Mouse (Mus musculus) adrenal gland, postnatal 25 days (tissue): ENCODE results near the gene Dnah6. TPM values are rescaled to one million over a fixed set of nuclear protein-coding genes. Genes with fewer than 3 reads are reported as not detected.

ENCODE experiments used
- DNase-seq: peaks from one replicate; pipeline ENCODE4 v3.0.0; 2021; ENCODE audit warnings: mixed read lengths
- total RNA-seq: library from RNA; stranded (reverse); gene quantifications from 2 replicates; pipeline ENCODE4 v1.2.3, GENCODE M21; 2021

Gene Dnah6
- total RNA-seq, 1 experiment from 2014 or later = 0.03 TPM

DNA sequence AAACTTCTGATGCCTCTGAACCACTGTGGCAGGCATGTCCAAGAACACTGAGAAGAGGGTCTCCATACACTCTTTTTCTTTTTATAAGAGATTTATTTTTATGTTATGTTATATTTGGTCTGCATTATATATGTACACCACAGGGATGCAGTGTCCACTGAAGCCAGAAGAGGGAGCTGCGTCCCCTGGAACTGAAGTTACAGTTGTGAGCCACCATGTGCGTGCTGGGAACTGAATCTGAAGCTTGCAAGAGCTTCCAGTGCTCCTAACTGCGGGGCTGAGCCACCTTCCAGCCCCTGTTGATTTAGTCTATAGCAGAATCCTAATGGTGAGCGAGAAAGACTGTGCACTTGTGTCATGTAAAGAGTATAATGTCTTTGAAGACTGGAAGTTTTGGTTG is 78.7 kb downstream of the Dnah6 start:
- no peak for DNase-seq

DNA sequence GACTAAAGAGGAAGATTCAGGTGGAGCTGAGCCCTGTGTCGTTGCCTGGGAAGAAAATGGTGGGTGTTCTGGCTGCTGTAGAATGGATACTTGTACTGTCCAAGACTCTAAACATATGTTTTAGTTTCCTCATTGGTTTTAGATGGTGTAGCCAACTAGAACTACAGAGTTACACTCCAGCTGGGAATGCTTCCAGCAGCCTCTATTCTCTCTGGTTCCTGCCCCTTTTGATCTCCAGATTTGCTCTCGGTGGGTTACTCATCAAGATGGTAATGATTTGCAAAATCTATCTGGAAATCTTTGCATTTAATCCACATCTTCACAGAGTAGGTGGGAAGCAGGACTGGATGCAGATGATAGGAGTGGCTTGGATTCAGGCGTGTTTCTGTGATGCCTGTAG is 80.6 kb downstream of the Dnah6 start:
- no peak for DNase-seq

DNA sequence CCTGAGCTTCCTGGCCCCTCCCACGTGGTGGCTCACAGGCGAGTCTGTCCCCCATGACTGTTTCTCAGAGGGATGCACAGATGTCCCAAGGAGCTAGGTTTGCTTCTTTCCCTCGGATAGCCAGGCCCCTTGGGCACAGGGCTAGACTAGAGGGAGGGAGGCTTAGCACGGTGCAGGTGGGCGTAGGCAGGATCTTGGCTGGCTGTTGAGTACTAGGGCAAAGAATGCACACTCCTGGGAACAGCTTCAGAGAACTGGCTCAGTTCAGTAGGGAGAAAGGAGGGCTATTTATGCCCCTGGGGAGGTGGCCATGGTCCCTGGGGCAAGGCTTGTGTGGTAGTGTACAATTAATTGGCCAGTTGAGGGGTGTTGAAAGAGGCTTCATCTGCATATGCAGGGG is 88.7 kb downstream of the Dnah6 start:
- no peak for DNase-seq

DNA sequence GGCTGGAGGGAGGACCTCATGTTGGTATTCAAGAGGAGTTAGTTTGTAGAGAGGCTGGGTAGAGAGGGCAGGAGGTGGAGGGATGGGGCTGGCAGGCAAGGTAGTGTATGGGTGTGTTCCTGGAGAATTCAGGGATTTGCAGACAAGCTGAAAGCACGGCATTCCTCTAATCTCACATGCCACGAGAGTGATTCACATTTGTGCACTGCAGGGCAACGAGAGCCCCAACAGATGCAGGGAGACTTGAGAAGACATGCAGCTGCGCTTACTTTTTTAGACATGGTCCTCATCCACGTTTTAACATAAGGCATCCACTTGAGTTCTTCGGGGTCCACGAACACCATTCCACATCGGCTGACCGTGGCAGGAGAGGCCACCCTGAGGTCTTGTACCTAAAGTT is 93.9 kb downstream of the Dnah6 start:
- no peak for DNase-seq

DNA sequence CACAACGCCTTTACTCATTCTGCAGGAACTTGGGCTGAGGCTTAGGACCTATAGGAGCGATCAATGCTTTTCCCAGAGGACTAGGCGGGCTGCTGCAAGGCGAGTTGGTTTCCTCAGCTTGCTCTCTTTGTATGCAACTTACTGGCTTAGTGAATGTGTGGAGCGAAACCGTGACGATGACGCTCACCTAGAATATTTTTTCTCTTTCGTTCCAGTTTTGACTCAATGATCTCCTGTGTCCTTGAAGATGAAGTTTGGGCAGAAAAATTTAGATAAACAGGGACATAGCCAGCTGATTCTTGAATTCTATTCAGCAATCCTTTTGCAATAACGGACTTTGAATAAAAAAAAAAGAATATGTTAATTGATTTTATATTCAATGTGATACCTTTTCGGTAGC is 101.1 kb downstream of the Dnah6 start:
- no peak for DNase-seq

DNA sequence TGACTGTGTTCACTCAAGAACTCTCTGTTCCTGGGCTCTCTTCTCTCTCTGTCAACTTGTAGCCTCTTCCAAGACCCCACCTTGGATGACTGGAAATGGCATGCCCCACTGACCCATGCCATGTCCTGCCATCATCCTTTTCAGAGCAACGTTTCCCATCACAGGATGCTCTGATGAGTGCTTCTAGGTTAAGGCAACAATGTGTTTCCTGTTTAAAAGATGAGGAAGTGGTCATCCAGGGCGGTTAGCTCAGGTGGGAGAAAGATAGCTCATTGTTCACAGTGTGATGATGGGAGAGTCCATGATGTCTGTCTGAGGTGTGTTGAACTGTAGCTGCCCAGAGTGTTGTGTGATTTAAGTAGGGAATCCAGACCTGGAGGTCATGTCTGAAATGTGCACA is 107.6 kb downstream of the Dnah6 start:
- DNase-seq = no peak

DNA sequence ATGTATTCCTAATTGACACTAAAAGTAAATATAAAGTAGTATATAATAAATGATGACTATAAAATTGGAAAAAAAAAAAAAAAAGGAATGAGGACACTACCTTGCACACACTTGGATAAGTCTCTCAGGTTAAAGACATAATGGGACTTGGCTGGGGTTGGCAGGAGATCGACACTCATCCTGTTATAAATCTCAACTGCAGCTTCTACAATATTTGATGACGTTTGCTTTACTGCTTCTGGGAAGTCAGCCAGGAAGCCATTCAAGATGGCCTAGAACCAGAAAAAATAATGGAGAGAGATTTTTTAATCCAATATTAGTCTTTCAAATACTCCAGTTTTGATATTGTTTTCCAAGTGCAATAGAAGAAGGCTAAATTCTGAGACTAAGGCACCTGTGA is 108.1 kb downstream of the Dnah6 start:
- DNase-seq = no peak

DNA sequence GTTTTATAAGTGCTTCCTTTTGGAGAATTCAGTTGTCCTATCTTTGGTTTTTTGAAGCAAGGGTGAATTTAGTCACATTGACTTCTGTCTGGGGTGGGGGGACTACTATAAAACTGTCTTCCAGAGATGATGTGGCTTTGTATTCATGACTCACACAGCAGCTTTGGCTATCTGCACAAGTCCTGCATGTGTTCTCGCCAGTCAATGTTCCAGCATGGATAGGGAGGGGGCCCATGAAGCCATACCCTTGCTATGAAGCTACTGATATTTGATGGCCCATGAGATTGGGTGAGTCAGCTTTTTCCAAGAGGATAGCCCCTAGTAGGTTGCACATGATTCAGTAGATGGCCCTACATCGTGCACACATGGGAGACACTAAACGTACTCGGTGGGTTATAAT is 128.3 kb downstream of the Dnah6 start:
- DNase-seq = no peak

DNA sequence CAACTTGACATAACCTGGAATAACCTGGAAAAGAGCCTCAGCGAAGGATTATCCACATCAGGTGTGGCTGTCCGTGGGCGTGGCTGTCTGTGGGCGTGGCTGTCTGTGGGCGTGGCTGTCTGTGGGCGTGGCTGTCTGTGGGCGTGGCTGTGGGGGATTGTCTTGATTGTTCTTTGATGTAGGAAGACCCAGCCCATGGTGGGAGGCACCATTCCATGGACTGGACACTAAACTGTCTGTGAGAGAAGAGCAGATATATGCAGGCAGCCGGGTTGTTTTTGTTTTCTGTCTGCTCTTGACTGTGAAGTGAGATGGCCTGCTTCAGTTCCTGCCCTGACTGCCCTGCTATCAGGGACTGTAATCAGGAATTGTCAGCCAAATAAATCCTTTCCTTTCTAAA is 130.6 kb downstream of the Dnah6 start:
- no peak for DNase-seq

DNA sequence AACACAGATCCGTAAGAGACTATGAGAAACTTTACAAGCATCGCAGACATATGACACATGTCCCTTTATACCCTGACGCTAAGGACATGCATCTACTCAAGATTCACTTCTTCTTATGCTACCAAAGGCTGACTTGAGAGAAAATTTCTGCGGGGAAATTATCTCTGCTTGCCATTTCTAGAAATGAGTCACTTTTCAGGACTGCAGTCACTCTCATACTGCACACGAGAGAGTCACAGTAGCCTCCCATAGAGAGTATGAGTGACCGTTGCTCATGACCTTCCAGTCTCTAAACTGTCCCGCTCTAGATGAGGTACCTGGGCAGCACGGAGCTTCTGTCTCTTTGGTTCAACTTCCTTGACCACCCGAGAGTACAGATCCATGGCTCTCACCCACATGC is 138.9 kb downstream of the Dnah6 start:
- no peak for DNase-seq

DNA sequence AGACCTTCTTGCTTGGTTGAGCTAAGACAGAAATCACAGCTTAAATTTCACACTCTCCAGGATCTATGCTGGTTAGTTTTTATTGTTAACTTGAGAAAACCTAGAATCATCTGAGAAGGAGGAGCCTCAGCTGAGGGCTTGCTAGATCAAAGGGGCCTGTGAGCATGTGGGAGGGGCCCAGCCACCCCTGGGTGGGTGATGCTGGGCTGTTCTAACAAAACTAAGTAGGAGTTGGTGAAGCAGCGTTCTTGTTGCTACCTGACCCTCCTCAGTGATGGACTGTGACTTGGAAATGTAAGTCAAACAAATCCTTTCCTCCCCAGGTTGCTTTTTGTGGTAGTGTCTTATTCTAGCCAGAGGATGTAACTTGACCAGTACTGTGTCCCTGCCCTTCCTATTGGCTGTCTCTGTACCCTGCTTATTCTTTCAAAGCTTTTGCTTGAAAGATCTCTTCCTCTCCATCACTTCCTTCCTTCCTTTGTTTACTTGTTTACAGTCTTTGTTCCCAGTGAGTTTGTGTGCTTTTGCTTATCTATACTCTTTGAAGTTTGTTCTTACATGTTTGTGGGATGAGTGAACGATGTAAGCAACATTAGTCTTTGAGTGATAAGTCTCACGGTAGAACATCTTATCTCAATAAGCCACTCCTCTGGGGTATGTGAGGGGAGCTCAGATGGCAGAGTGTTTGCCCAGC is 149.2 kb downstream of the Dnah6 start:
- DNase-seq = no peak

DNA sequence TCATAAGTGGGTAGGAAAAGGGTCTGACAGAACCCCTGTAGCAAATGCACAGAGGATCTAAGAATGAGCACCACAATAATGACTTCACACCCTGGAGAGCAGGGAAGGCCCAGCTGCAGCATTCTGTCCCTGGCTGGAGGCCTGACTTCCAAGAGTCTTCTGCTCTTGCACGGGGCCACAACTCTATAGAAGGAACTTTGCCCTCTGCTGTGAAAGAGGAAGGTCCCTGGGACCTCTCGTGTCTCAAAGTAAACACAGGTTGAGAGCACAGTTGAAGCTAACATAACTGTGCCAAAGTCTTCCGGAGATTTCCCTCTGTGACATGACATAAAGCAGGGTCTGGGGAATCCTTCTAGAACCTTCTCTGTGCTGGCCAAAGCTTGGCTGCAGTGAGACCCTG is 150.2 kb downstream of the Dnah6 start:
- DNase-seq = no peak

DNA sequence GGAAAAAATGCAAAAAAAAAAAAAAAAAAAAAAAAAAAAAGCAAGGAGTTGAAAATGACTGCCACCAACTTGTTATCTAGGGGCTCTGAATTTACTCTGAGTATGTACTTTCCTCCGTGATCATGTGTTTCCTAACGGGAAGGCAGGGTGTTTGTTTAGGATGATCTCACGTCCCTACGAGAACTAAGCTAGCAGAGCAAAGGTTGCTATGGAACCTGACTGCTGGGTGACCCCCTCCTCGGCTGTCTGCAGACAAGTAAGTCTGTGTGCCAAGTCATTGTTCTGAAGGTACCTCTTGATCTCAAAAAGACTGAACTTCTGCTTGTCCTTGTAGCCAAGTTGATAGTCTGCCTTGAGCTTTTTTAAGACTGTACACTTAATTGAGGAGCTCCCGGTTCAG is 150.8 kb downstream of the Dnah6 start:
- no peak for DNase-seq

DNA sequence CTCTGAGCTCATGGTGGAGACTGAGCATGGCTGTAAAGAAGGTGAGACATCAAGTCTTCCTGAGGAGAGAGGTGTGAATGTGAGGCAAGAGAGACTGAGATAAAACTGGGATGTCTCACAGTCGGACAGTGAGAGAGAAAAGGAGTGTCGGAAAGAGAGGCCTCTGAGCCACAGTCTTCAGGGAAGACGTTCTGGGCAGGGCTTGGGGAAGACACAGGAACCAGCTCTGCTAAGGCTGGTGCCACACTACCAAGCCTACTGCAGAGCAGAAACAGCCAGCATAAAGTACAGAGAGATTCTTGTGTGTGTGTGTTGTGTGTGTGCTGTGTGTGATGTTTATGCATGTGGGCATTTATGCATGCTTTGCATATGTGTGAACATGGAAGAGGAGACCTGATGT is 156.9 kb downstream of the Dnah6 start:
- no peak for DNase-seq

DNA sequence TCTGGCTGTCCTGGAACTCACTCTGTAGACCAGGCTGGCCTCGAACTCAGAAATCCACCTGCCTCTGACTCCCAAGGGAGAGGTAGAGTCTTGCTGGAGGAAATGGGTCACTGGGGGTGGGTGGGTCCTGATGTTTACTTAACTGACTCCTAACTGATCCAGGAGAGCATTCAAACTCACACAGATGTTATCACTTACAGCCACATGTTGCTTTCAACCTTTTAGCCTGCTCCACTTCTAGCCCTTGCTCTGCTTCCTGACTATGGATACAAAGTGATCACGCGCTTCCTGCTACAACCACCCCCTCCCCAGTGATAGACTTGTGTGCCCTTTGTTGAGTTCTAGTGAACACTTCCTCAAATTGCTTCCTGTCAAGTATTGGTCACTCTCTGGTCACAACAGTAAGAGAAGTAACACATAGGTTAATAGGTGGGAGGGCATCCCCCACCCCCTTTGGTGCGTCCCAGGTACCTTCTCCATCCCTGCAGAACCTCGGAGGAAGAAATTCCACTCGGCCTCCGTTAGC is 161.8 kb downstream of the Dnah6 start:
- no peak for DNase-seq

DNA sequence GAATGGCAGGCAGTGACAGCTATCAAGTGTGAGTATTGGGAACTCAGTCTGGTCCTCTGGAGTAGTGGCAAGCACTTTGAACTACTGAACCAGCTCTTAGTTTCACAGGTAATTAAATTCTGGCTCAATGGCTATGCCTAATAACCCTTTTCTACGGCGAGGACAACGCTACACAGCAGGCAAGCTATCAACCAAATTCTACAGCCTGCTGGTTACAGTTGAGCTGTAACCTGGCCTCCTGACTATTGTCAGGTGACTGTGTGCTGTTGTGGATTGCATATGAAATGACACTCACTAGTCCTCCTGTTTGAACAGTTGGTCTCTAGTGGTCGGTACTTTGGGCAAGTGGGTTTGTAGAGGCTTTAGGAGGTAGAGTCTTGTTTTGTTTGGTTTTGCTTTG is 162.3 kb downstream of the Dnah6 start:
- no peak for DNase-seq

DNA sequence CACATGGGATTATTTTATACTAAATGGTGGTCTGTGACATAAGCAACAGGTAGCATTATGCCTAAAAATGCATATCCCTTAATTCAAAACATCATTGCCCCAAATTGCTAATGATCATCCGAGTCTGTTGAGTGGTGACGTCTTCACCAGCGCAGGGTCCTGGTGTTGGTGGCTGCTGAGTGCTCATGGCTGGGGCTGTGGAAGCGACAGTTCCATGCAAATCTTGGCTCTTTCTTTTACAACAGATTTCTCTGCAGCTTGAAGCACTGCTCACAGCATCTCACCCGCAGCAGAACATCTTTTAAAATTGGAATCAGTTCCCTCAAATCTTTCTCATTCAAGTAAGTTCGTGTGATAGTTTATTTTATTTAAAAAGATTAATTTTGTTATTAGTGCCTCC is 166.1 kb downstream of the Dnah6 start:
- no peak for DNase-seq

DNA sequence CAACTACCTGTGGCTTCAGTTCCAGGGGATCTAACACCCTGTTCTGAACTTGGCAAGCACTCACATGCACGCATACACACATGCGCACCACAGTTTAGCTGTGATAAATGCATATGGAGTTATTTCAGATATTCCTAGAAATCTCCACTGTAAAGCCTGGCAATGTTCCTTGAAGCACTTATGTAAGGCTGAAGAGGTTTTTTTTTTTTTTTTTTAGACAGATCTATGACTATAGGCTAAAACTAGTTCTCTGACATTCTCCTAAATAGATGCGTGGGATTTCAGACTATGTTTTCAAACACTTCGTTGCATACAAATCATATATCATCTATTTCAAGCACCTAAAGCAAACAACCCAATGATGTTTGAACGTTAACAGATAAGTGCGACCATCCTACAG is 166.6 kb downstream of the Dnah6 start:
- no peak for DNase-seq

DNA sequence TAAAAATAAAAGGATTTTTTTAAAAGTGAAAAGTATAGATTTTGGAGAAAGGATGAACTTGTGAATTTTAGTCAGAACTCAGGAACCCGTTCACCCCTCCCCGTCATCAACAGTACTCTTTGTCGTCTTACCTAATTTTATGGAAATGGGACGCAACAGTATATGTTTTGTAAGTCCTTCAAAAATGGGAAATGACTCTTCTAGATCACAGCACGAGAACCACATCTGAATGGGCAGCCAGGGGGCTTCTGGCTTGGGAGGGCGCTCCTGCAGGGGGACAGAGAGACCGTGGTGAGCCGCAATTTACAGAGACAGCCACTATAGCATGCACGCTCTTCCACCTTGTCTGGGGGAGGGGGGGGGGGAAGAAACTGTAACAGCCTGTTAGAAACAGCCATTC is 167.9 kb downstream of the Dnah6 start:
- no peak for DNase-seq

DNA sequence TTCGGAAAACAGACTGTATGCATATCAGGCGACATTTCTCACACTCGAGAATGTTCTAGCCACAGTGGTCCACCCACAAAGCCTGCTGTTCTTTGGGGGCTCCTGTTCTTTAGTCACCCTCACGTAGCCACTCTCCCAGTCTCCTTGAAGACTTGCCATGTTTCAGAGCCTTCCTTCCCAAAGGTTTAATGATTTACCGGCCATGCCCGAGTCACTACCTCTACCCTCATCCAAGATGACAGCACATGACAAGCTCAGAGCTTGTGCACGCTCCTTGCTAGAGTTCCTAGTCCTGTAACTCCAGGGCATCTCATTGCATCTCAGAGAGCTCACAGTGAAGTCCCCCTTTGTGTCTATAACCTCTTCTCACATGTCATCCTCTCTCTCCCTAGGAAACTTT is 174.2 kb downstream of the Dnah6 start:
- DNase-seq = no peak

DNA sequence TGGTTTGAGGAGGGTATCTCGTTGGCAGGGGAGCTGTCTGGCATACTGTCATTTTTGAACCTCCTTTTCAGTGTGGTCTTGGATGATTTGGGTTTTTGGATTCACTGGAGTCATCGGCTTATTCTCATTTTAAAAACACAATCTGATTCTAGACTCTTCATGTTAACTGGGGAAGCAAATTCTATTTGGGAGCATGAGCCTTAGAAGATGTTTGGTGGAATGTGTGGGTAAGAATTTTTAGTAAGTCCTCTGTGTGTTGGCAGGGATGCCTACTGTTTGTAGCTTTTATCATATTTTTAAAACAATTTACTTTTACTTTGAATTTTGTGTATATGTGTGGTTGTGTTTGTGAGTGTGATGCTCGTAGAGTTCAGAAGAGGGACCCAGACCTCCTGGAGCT is 175.5 kb downstream of the Dnah6 start:
- DNase-seq = no peak

DNA sequence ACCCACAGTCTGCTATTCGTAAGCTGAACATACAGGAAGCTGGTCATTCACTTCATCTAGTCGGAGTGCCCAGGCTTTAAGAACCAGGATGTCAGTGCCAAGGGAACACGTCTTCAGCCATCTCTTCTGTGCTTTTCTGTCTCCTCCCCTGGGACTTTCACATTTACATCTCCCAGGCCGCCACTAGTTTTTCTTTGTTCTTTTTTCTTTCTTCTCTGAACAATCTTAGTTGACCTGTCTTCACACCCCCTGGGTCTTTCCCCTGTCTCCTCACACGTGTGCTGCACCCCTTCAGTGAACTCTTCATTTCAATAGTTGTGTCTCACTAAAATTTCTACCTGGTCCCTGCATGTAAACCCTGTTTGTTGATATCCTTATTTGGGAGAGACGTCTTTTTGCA is 179.2 kb downstream of the Dnah6 start:
- no peak for DNase-seq

DNA sequence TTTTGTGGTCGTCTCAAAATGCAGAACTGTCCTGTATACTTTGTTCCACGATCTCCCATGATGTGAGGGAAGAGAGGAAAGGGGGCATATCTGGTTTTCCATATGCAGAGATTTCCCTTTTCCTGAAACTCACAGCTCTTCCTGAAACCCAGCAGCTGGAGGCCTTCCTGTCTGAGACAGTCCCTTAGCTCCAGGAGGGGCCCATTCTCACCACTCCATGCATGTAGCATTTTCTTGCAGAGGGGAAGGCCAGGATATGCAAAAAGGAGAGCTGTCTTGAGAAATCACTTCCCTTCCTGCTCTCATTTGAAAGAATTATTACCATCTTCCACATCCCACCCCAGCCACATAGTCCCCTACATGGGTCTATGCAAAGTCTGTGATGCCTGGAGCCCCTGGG is 183.2 kb downstream of the Dnah6 start:
- DNase-seq = no peak

DNA sequence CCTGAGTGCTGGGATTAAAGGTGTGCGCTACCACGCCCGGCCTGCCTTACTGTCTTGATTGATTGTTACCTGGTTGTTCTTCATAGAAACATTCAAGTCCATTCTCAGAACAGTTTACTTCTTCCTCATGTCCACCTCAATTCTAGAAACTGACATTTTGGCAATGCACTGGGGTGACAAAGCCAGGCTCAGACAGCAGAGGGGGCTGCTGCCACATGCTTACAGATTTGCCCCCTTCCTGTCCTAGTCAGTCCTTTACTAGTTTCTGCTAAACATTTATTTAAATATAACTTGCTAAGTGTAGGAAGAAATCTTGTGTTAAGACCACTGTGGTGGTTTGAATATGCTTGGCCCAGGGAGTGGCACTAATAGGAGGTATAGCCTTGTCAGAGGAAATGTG is 192.6 kb downstream of the Dnah6 start:
- DNase-seq = no peak

DNA sequence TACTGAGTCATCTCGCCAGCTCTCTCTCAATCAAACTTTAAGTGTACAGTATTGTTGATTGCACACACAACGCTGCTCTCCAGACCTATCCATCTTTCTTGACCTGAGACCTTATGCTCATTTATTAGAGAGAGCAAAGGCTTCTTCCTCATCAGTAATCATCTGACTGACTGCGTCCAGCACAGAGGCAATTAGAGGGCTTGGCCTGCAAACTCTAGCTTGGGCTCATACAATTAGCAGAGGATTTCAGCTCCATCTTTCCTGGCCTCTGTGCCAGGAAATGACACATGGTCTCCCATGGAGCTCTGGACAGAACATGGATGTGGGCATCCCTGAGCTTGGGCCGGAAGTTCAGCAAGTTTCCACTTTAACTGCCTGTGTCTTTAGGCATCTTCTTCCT is 193.6 kb downstream of the Dnah6 start:
- DNase-seq = no peak
